Mouse (Mus musculus) small intestine, adult 2 months (tissue): Measurements from ENCODE around the gene Epdr1.

ENCODE experiments used
- CTCF ChIP-seq: fragments of 200-500 bp; IDR thresholded peaks from 2 replicates; pipeline ENCODE4 v1.5.1; 2012; ENCODE audit warnings: low read depth, mild to moderate bottlenecking, control low read depth, inconsistent platforms, low read length, moderate library complexity, mixed read lengths; ENCODE audit not compliant: insufficient replicate concordance, insufficient read length; ENCODE audit errors: extremely low read depth
- POLR2A ChIP-seq: fragments of 200-500 bp; IDR thresholded peaks from 2 replicates; pipeline ENCODE4 v1.6.1; 2012; ENCODE audit warnings: low read depth, mild to moderate bottlenecking, control low read depth, inconsistent platforms, low read length, moderate library complexity

DNA sequence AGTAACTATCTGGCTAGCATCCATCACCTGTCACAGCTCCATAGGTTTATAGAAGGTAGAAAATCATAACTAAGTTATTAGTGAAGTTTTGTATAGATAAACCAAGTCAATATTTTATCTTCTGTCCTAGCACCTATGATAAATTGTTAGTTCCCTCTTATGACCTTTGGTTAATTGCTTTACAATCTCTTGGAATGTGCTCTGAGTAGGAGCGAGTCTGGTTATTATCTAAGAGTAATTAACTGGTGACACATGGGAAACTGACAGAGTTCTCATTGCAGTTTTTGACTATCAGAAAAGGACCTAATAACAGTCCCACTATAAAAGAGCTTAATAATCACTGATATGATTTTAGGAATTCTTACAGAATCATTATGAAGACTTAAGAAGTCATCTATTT lies 23.8 kb upstream of the Epdr1 start:
- TF ChIP-seq POLR2A, result no peak
- no peak for TF ChIP-seq CTCF
